Mouse (Mus musculus) fat pad, adult 2 months (tissue): ENCODE data around the gene Cfap77.
A peak's percentile ranks its signal among the peaks of the same experiment; 100 is the strongest.
"Not testable (repeated sequence)": the region's sequence is repeated elsewhere in the genome, so short reads cannot be mapped to it uniquely, and the experiment has no call there.

Experiments
- DNase-seq: peaks from one replicate; pipeline ENCODE4 v3.0.0-alpha.2; 2011; ENCODE audit warnings: low read depth, low spot score; ENCODE audit errors: extremely low read depth

Gene Cfap77

DNA sequence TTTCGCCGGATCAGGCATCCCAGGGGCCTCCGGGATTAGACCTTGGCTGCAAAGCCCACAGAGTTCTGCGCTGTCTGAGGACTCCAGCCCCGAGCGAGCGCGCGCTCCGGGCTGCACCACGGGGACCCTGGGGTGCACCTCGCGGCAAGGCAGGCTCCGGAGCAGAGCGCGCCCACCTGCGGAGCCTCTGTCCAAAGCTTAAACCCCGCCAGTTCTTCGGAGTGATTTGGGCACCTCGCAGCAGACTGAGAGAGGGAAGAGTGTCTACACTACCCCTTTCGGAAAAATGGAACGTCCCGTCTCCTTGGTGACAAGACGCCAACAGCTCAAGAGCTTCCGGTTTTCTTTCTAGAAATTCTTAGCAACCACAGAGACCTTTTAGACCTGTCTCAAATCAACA is at the start of gene Cfap77:
Gene Cfap77, minus strand, starts transcription at position 76 of the 400 bp plus-strand sequence.
- no peak for DNase-seq

DNA sequence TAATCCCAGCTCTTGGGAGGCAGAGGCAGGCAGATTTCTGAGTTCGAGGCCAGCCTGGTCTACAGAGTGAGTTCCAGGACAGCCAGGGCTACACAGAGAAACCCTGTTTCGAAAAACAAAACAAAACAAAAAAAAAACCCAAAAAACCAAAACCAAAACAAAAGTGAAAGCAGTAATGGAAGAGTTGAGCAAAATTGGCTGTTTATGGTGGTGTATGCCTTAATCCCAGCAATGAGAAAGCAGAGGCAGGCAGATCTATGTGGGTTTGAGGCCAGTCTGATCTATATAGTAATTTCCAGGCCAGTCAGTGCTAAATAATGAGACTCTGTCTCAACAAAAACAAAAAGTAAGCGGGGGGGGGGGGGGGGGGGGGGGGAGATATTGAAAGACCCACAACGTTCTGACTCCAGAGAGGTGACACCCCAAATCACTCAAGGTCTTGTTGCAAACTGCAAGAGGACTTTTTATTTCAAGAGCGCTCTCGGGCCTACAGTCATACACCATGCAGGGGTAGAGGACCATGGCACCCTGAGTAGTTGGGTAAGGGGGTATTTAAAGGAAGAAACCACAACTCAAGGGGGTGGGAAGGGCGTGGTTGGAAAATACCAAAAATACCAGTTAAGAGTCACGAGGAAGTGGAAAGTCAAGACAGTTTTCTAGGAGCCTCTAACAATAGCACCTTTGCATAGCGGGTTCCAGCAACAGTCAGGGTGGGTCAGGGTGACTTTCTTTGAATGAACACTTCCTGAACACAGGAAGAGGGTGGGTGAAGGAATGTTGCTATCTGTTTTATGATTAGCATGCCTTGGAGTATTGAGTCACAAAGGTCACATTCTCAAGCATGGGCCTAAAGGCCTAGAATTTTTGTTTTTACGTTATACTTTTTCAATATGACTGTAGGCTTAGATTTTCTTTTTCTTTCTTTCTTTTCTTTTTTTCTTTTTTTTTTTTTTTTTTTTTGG is 47.8 kb upstream of the Cfap77 start:
- not testable (repeated sequence) for DNase-seq

DNA sequence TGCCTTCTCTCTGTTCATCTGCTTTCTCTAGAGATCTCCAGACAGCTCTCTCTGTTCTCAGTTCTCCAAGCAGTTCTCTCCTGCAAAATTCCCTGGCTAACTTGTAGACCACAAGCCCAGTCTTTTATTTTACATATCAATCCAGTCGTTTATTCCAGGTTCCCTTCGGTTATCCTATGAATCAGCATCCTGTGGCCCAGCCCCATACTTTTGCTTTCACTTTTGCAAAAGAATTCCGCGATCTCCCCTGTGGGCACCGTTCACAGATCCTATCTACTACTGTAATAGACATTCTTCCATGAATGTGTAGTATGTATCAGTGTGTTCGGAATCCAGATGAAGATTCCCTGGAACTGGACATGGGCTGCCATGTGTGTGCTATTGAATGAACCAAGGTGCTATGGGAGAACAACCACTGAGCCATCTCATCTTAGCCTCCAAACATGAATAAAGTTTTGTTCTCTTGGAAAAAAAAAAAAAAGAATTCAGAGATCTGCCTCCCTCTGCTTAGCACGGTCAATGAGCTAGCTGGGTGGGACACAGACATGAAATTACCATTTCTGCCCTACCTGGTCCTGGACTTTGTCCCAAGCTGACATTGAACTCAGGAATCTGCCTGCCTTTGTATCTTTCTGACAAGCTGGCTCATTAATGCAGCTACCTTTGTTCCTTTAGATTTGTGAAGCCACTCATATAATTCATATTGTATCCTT is 46.1 kb upstream of the Cfap77 start:
- no peak for DNase-seq

DNA sequence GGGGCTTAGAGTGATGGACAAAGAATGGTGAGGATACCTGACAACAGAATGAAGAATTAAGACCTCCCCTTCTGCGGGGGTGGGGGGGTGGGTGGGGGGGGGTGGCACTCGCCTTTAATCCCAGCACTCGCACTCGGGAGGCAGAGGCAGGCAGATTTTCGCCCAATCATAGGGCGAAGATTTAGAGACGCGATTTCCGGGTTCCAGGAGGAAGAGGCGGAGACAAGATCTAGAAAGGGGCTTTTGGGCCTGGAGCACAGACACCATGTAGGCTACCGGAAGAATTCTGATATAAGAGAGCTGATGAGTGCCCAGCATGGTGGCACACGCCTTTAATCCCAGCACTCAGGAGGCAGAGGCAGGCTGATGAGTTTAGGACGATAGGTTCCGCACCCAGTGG is 44.8 kb upstream of the Cfap77 start:
- no peak for DNase-seq

DNA sequence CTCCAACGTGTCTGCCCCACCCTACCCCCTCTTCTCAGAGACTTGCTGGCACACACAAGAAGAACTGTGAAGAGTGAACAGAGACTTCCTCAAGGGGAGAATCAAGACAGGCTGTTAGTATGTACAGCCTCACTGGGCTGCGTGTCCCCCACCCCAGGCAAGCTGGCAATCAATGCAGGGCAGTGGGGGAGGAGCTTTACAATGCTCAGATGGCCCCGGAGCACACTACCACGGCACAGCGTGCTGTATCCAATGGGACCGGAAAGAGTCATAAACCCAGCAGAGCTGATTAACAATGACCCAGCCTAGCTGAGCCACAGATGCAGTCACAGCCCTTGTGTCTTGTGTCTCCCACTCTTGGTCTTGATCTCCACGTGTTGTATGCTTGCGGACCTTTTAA is 43.9 kb upstream of the Cfap77 start:
- no peak for DNase-seq

DNA sequence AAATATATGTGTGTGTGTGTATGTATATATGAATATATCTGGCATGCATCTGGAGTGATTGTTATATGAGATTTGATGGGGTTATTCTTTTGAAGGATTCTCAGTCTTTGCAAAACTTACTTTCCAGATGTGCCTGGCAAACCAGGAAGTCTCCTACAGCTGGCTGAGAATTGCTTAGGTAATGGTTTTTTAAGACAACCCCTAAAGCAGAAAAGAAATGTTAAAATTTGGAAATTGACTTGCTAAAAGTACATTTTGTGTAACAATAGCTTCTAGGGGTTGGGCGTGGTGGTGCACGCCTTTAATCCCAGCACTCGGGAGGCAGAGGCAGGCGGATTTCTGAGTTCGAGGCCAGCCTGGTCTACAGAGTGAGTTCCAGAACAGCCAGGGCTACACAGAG is 43.1 kb upstream of the Cfap77 start:
- not testable (repeated sequence) for DNase-seq

DNA sequence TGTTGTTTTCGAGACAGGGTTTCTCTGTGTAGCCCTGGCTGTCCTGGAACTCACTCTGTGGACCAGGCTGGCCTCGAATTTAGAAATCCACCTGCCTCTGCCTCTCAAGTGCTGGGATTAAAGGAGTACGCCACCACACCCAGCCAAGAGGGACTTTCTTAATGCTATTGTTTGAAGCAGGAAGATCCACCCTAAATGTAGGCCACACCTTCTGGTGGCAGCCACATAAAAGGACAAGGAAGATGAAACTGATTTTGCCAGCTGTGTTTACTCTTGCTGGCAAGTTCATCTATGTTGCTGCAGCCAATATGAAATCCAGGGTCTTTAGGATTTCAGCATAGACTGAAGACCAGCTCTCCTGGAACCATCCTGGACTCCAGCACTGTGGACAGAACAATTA is 42.6 kb upstream of the Cfap77 start:
- DNase-seq: no peak

DNA sequence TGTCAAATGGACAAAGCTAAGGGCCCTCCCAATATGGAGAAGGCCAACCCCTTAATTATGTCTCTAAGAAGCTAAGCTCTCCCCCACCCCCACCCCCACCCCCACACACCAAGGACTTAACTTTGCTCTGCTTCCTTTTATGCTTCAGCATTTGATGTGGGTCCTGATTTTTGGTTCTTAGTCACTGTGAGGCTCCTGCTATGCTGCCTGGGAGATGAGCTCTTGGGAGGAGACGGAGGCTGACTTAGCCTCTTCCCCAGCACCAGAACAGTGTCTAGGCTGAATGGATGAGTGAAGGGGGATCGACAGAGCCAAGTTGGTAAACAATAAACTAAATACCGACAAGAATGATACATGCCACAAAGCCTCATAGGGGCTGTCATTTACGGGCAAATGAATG is 41.9 kb upstream of the Cfap77 start:
- no peak for DNase-seq

DNA sequence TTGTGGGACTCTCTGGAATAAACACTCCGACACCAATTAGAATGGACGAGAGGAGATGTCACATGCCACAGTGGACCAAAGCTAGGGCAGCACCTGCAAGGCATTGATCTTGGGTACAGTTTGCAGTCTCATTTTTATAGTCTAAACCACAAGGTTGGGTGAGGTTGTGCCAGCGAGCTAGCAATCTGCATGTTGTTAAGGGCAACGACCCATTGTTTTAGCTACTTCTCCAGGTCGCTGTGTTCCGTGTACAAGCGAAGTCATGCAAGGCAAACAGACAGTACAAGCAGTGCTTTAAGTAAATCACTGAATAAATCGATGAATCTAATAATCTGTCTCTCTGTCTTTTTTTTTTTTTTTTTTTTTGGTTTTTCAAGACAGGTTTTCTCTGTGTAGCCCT is 40.8 kb upstream of the Cfap77 start:
- no peak for DNase-seq

DNA sequence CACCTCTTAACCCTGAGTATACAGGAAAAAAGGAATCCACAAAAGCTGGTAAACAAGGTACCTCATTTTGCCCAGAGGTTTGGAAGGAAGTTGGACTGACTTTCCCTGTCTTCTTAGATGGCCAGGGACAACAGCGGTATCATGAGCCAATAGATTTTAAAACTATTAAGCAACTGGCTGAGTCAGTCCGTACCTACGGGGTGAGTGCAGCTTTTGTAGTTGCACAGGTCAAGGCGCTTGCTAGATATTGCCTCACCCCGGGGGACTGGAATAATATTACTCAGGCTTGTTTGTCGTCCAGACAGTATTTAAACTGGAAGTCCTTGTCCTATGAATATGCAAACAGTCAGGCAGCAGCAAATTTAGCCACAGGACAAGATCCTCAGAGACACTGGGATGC is 34.4 kb upstream of the Cfap77 start:
- not testable (repeated sequence) for DNase-seq

DNA sequence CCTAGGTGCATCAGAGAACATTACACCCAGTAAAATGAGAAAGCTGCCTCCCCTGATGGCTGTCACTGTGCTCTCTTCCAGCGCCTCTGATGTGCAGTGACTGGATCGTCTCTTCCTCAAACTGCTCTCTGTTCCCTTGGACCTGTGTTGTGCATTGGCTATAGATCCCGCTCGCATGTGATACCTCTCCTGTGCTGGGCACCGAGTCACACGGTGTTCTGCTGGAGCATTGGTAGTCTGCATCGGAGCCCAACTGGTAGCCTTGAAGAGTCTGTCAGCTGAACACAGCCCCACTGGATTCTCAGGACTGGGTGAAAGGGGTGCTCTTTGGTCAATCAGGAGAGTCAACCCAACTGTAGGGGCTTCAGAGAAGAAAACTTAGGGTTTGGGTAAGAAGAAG is 31.2 kb upstream of the Cfap77 start:
- no peak for DNase-seq

DNA sequence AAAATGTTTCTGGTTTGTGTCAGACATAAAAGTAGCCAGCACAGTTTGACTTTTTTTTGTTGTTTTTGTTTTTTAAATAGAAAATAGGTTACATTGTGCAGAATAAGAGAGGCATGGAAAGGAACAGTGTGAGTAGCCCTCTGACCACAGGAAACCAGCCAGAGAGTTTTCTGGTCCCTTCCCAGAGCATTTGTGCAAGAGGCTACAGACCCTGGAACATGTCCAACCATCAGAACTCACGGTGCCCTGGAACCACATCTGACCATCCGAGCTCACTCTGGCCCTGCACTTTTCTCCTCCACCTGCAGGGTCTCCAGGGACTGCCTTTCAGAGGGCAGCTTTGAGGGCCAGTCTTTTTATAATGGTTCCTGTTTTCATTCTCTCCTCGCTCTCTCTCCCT is 27.1 kb upstream of the Cfap77 start:
- DNase-seq: no peak

DNA sequence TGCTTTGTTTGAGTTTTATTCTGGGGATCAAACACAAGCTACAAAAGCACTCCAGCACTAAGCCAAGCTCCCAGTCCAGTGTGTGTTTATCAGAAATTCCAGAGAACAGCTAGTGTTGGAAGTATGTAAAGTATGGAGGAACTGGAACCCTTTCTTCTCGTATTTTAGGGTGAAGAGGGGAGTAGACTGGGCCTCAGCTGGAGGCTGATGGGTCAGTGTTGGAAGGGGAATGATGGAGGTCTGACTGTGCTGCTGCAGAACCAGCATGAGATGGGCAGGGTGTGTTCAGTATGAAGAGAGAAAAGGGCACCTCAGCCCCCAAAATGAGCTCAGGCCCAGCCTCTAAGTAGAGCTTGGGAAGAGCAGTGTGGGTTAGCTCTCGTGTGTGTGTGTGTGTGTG is 21.4 kb upstream of the Cfap77 start:
- DNase-seq: no peak

DNA sequence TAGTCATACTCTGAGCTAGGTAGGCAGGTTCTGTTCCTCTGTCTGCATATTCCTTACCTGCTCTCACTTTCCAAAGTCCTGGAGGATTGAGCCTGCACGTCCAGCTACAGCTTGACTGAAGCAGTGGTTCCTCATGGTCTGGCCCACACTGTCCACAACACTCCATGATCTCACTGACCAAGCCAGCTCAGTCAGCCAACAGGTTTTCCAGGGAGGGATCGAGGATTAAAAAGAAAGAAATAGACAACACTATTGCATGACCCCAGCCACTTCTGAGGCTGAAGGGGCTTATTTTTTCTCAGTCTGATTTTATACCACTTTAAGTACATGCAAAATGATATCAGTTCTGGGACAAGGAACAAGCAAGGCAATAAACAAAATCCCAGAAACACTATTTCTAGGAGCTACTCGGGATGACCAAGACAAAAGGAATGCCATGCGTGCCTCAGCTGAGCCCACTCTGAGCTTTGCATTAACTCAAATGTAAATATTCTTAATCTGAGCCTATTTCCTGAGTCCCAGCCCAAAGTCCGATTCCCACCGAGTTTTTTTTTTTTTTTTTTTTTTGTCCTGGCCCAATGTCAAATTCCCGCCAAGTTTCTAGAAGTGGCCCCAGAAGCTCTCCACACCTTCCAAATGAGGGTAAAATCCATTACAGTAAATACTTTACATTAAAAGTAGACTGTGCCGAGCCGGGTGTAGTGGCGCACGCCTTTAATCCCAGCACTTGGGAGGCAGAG is 20.6 kb upstream of the Cfap77 start:
- DNase-seq: no peak

DNA sequence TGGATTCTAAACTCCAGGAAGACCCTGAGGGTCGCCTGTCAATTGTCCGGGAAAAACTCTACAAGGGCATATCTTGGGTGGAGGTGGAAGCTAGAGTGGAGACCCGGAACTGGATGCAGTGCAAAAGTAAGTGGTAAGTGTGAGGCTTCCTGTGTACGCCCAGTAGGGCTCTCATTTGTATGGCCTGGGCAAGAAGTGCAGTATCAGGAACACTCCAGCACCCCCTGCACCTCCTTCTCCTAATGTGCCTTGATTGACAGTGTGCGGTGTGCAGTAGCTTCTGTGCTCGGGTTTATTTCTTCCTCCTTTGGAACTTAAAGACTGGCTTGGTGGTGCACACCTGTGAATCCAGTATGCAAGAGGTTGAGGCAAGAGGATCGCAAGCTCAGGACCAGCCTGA is 19.8 kb upstream of the Cfap77 start:
- no peak for DNase-seq

DNA sequence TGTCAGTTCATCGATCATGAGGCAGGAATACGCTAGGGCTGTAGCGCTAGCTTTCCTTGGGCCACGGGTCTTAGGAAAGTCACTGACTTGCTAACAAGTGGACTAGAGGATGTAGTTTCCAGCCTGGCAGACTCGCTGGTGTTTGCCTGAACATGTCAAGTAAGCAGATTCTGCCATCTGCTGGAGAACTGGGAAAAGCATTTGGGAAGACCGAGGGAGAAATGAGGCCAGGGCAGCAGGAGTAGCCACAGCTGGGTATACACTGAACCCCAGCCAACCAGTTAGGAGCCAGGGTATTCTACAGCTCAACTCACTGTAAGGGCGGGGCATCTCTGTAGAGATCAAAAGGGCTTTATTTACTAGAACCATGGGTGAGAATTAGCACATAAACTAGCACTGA is 11.5 kb upstream of the Cfap77 start:
- no peak for DNase-seq

DNA sequence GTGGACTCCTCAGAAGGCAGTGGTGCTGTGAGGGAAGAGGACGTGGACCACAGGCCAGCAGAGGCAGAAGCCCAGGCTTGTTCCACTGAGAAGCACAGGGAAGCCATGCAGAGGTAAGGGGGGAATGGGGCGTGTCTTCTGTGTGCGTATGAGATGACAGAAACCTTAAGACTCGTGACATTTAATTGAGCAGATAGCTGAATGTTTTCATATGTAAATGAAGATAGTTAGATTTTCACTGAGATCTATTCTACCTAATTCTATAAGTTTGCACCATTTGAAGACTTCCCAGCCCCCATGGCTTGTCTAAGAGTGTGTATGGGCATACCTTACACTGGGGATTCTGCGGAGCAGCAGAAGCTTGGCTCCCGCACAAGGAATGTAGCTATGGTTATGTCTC is 10.9 kb upstream of the Cfap77 start:
- DNase-seq: no peak

DNA sequence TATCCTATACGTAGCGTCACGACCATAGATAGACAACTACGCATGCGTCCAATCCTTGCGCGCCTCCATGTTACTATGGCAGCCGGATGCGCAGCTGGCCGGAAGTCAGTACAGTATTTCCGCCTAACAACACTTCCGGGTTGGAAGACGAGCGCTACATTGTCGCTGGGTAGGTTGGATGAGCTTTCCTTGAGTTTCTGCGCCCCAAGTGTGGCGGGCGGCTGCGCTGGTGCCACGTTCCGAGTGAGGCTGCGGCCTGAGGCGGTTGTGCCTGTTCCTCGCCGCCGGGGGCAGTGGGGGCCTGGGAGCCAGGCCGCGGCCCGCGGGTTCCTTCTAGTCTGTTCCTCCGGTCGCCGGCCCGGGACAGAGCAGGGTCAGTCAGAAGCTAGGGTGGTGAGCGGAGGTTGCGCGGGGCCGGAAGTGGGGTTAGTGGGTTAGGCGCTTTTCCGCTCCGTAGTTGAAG is 5.3 kb upstream of the Cfap77 start, which contains the start of gene Ttf1:
Gene Ttf1, plus strand, starts transcription at position 128 of the 463 bp plus-strand sequence.
- peak; percentile 45 for DNase-seq

DNA sequence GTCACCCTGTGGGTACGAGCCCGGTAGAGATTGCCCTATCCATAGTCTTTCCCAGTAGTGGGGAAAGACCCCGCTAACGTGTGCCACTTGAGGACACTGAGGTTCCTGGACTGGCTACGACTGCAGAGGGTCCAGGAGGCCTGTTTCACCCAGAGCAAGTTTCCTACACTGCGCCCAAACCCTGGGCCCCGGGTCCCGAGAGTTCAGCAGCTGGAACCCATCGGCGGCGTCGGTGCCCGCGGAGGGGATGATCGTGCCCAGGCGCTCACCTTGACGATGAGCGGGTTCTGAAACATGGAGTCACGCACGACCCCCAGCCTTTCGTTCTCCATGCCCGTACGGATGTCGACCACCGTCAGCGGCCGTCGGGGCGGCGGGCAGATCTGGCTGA is 326 bp downstream of the Cfap77 start:
- DNase-seq: no peak

DNA sequence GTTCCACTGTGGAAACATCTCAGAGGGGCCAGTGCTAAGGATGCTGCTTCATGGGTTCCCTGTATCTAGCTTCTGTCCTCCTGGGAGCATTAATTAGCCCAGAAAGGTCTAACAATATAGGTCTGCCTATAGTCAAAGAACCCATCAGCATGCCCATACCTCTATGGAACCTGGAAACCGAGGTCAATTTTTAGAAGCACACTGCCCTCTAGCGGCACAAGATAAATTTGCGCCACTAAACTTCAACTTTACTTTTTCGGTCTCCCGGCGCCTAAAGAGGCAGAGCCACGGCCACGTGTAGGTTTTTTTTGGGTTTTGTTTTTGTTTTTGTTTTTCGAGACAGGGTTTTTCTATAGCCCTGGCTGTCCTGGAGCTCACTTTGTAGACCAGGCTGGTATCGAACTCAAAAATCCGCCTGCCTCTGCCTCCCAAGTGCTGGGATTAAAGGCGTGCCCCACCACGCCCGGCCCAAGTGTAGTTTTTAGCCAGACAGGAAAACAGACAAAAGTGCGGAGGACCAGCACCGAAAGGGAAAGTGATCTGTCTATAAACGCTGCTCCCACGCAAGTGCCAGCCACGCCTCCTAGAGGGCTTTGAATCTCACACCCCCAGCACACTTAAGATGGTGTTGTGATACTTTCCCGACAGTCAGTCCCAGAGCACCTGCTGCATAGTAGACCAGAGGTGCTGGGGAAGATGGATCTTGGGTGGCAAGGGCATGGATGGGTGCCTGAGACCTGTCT is 893 bp downstream of the Cfap77 start:
- no peak for DNase-seq
